ENCODE assay signal across 9 mouse cellular contexts in the genomic region with DNA sequence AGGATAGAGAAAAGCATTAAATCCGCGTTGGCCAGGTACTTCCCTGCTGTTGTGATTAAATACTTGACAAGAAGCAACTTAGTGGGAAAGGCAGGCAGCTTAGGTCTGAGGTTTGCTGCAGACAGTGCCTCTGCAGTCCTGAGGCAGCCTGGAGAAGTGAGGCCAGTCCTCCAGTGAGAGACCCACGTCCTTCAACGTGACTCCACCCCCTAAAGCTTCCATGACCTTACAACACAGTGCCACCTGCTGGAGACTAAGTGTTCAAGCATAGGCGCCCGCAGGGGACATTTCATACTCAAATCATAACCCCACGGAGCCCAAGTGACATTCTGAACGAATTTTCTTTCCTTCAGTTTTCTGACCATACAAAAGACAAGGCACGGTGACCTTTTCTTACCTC.
DNase-seq lines count a peak whose midpoint lies in the region; ATAC-seq lines count a peak whose summit lies in the region.
"Had no signal": no experiment of that assay in that cellular context is flagged by ENCODE, and none has a peak within 500 bp of the region (broad histone marks: within the 10 kb centered on the region; RNA-seq: fewer than 3 reads in every experiment).

No protein-coding gene starts in this region.

- intact Hi-C loops in left cerebral cortex, postnatal 4 days (cut with DNase I), result loop anchor here (10.0 kb wide), 1 partner anchor 128 kb away; no protein-coding TSS in a partner anchor

- no peak overlapping the region for H3K4me2 ChIP-seq in hindbrain, embryonic 13.5 days
- H3K4me2 ChIP-seq in heart, embryonic 15.5 days, result no peak overlapping the region
- H3K4me2 ChIP-seq in midbrain, embryonic 13.5 days (replicated peaks), result no peak overlapping the region
- H3K4me2 ChIP-seq: limb, embryonic 13.5 days had no signal

- H3K9ac ChIP-seq in hindbrain, embryonic 13.5 days, result no peak overlapping the region
- H3K9ac ChIP-seq in heart, embryonic 15.5 days, result no peak overlapping the region
- H3K9ac ChIP-seq in midbrain, embryonic 13.5 days (replicated peaks), result no peak overlapping the region
- H3K9ac ChIP-seq: limb, embryonic 13.5 days had no signal

- H3K36me3 ChIP-seq in hindbrain, embryonic 10.5 days, result no peaks in the 10 kb centered on the region
- H3K36me3 ChIP-seq in hindbrain, embryonic 13.5 days, result no peaks in the 10 kb centered on the region
- H3K36me3 ChIP-seq in heart, embryonic 15.5 days, result no peaks in the 10 kb centered on the region
- H3K36me3 ChIP-seq in midbrain, embryonic 13.5 days, result no peaks in the 10 kb centered on the region
- H3K36me3 ChIP-seq: limb, embryonic 13.5 days had no signal

- no peak for ATAC-seq in hindbrain, embryonic 13.5 days (ENCODE audit: low FRiP score)
- ATAC-seq in heart, embryonic 15.5 days (replicated peaks; ENCODE audit: insufficient number of reproducible peaks, insufficient read depth, low FRiP score, low read depth), result peak; percentile 82
- ATAC-seq in midbrain, embryonic 13.5 days, result peak; percentile 65; the same call in 1 of the 2 replicates

- H3K4me3 ChIP-seq in hindbrain, embryonic 10.5 days, result no peak overlapping the region
- no peak overlapping the region for H3K4me3 ChIP-seq in hindbrain, embryonic 13.5 days
- H3K4me3 ChIP-seq in heart, embryonic 15.5 days, result no peak overlapping the region
- no peak overlapping the region for H3K4me3 ChIP-seq in midbrain, embryonic 13.5 days (replicated peaks)
- H3K4me3 ChIP-seq: limb, embryonic 13.5 days had no signal

- peak; percentile 38 for DNase-seq in hindbrain, embryonic 10.5 days (ENCODE audit: low spot score)
- peak; percentile 68 for DNase-seq in adrenal gland, adult 2 months
- DNase-seq in embryo, embryonic 10.5 days (ENCODE audit: low spot score), result peak; percentile 84
- DNase-seq in left cerebral cortex, postnatal 4 days, result peak; percentile 67
- peak; percentile 34 for DNase-seq in thymus, postnatal 14 days

- H3K9me3 ChIP-seq in hindbrain, embryonic 10.5 days, result no peaks in the 10 kb centered on the region
- H3K9me3 ChIP-seq in hindbrain, embryonic 13.5 days, result no peaks in the 10 kb centered on the region
- H3K9me3 ChIP-seq in heart, embryonic 15.5 days (replicated peaks), result no peaks in the 10 kb centered on the region
- no peaks in the 10 kb centered on the region for H3K9me3 ChIP-seq in midbrain, embryonic 13.5 days

- H3K4me1 ChIP-seq in hindbrain, embryonic 10.5 days (replicated peaks), result no peaks in the 10 kb centered on the region
- H3K4me1 ChIP-seq in hindbrain, embryonic 13.5 days (replicated peaks), result peaks cover 24% of the 10 kb centered on the region
- H3K4me1 ChIP-seq in heart, embryonic 15.5 days (replicated peaks), result peaks cover 28% of the 10 kb centered on the region
- H3K4me1 ChIP-seq in midbrain, embryonic 13.5 days (replicated peaks), result peaks cover 34% of the 10 kb centered on the region

- H3K27me3 ChIP-seq in hindbrain, embryonic 10.5 days (ENCODE audit: insufficient read depth, poor library complexity, severe bottlenecking), result no peaks in the 10 kb centered on the region
- no peaks in the 10 kb centered on the region for H3K27me3 ChIP-seq in hindbrain, embryonic 13.5 days
- H3K27me3 ChIP-seq in heart, embryonic 15.5 days, result no peaks in the 10 kb centered on the region
- H3K27me3 ChIP-seq in midbrain, embryonic 13.5 days, result no peaks in the 10 kb centered on the region
- H3K27me3 ChIP-seq: limb, embryonic 13.5 days had no signal

- WGBS in hindbrain, embryonic 10.5 days, result 30% methylated on average over 9 of the region's 9 CpGs
- 35% methylated on average over 9 of the region's 9 CpGs for WGBS in hindbrain, embryonic 13.5 days
- 43% methylated on average over 9 of the region's 9 CpGs for WGBS in heart, embryonic 15.5 days
- 33% methylated on average over 9 of the region's 9 CpGs for WGBS in midbrain, embryonic 13.5 days

- H3K27ac ChIP-seq in hindbrain, embryonic 10.5 days, result no peak overlapping the region
- H3K27ac ChIP-seq in hindbrain, embryonic 13.5 days, result no peak overlapping the region
- H3K27ac ChIP-seq in heart, embryonic 15.5 days, result peak overlapping the region; percentile 38
- no peak overlapping the region for H3K27ac ChIP-seq in midbrain, embryonic 13.5 days
- H3K27ac ChIP-seq: limb, embryonic 13.5 days had no signal

Comparison
In these comparisons a context has a peak if more than half of its experiments do, and no peak if none do; other contexts are left out.
1. DNase-seq: peak in every context shown above with its lines; median percentile 84 in embryo, embryonic 10.5 days; 68 in adrenal gland, adult 2 months; 67 in left cerebral cortex, postnatal 4 days; 38 in hindbrain, embryonic 10.5 days; 34 in thymus, postnatal 14 days.